8 mouse cellular contexts compared by ENCODE assay signal in genomic region chr10:120882347-120883068, GRCm38 (mm10). TPM values are rescaled to one million over a fixed set of nuclear protein-coding genes. Genes with fewer than 3 reads are reported as not detected.
DNase-seq lines count a peak whose midpoint lies in the region; ATAC-seq lines count a peak whose summit lies in the region.

No protein-coding gene starts in this region.

- peak overlapping the region; percentile 46 for H3K4me2 ChIP-seq in limb, embryonic 11.5 days (ENCODE audit: low read depth, severe bottlenecking)
- peak overlapping the region; percentile 48 for H3K4me2 ChIP-seq in stomach, embryonic 16.5 days (ENCODE audit: low read depth, low read length)

- no peak overlapping the region for H3K27ac ChIP-seq in limb, embryonic 11.5 days (replicated peaks; ENCODE audit: low read depth, low read length)
- H3K27ac ChIP-seq in midbrain, embryonic 10.5 days (replicated peaks), result peak overlapping the region; percentile 85
- H3K27ac ChIP-seq in stomach, embryonic 16.5 days (ENCODE audit: low read length), result peak overlapping the region; percentile 69

- no peaks in the 10 kb centered on the region for H3K36me3 ChIP-seq in limb, embryonic 11.5 days (ENCODE audit: control insufficient read depth, insufficient read depth, low read length)
- H3K36me3 ChIP-seq in midbrain, embryonic 10.5 days, result peaks cover 7% of the 10 kb centered on the region; the same call in 1 of the 2 replicates
- no peaks in the 10 kb centered on the region for H3K36me3 ChIP-seq in stomach, embryonic 16.5 days (ENCODE audit: control insufficient read depth, insufficient read depth, low read length)

- no peak overlapping the region; the same call in 1 of the 2 replicates for H3K9ac ChIP-seq in limb, embryonic 11.5 days (ENCODE audit: low read length)
- peak overlapping the region; percentile 55 for H3K9ac ChIP-seq in stomach, embryonic 16.5 days (ENCODE audit: low read length)

- H3K4me1 ChIP-seq in limb, embryonic 11.5 days (ENCODE audit: control insufficient read depth, insufficient read depth, low read length), result 0 out of 2 replicates have a peak, but pooled peaks cover 3% of the 10 kb centered on the region
- H3K4me1 ChIP-seq in midbrain, embryonic 10.5 days, result peaks cover 32% of the 10 kb centered on the region
- peaks cover 5% of the 10 kb centered on the region; the same call in 1 of the 2 replicates for H3K4me1 ChIP-seq in stomach, embryonic 16.5 days (ENCODE audit: control insufficient read depth, insufficient read depth, low read length)

- no peaks in the 10 kb centered on the region for H3K9me3 ChIP-seq in limb, embryonic 11.5 days (ENCODE audit: control insufficient read depth, low read length)
- no peaks in the 10 kb centered on the region; the same call in 1 of the 2 replicates for H3K9me3 ChIP-seq in midbrain, embryonic 10.5 days (replicated peaks)
- no peaks in the 10 kb centered on the region for H3K9me3 ChIP-seq in stomach, embryonic 16.5 days (replicated peaks; ENCODE audit: control insufficient read depth, low read length)

- peak; percentile 54 for DNase-seq in right cerebral cortex, adult 18-20 months
- no peak for DNase-seq in right cerebral cortex, postnatal 14 days
- peak; percentile 84 for DNase-seq in embryo, embryonic 11 days
- DNase-seq in heart, postnatal 4 days, result peak; percentile 36
- peak; percentile 70 for DNase-seq in limb, embryonic 11.5 days (ENCODE audit: low spot score)
- peak; percentile 79 for DNase-seq in midbrain, embryonic 10.5 days (ENCODE audit: low spot score)
- no peak for DNase-seq in urinary bladder, postnatal 36 days (ENCODE audit: low spot score in 2 of 2)

- no peaks in the 10 kb centered on the region for H3K27me3 ChIP-seq in limb, embryonic 11.5 days (ENCODE audit: control insufficient read depth, insufficient read depth, low read length)
- H3K27me3 ChIP-seq in midbrain, embryonic 10.5 days (ENCODE audit: low read depth, poor library complexity, severe bottlenecking), result 0 out of 2 replicates have a peak, but pooled peaks cover 4% of the 10 kb centered on the region
- H3K27me3 ChIP-seq in stomach, embryonic 16.5 days (ENCODE audit: control insufficient read depth, insufficient read depth, low read length), result no peaks in the 10 kb centered on the region

- H3K4me3 ChIP-seq in limb, embryonic 11.5 days (ENCODE audit: low read depth, low read length), result no peak overlapping the region
- H3K4me3 ChIP-seq in midbrain, embryonic 10.5 days, result peak overlapping the region; percentile 54
- peak overlapping the region; percentile 22 for H3K4me3 ChIP-seq in stomach, embryonic 16.5 days (replicated peaks; ENCODE audit: low read length)

- WGBS in limb, embryonic 11.5 days, result 20% methylated on average over 17 of the region's 17 CpGs
- WGBS in midbrain, embryonic 10.5 days, result 16% methylated on average over 17 of the region's 17 CpGs
- 25% methylated on average over 17 of the region's 17 CpGs for WGBS in stomach, embryonic 16.5 days

- ATAC-seq in limb, embryonic 11.5 days (ENCODE audit: insufficient number of reproducible peaks, low FRiP score, low TSS enrichment, low read depth), result no peak; the same call in 1 of the 2 replicates
- peak; percentile 37; the same call in 1 of the 2 replicates for ATAC-seq in stomach, embryonic 16.5 days (ENCODE audit: insufficient read depth, low FRiP score)

RNA-seq across cellular contexts. Expression of gene Msrb3, which starts 16.4 kb away (rescaled TPM):
- 100 to 1,000 TPM; 154 to 177 TPM for total RNA-seq in heart, postnatal 4 days (2021)
- polyA plus RNA-seq in limb, embryonic 11.5 days (2014; fragmentation: Nextera tagmentation; extraction: Ambion mirVana), result 7.5 and 7.8 TPM in 2 replicates
- 3.2 TPM in 2 replicates for polyA plus RNA-seq in midbrain, embryonic 10.5 days (2016; fragmentation: Nextera tagmentation; extraction: Ambion mirVana)
- 22.6 and 29.6 TPM in 2 replicates for polyA plus RNA-seq in stomach, embryonic 16.5 days (2015; fragmentation: Nextera tagmentation; extraction: Ambion mirVana)

Comparison
In these comparisons a context has a peak if more than half of its experiments do, and no peak if none do; other contexts are left out.
1. DNase-seq: peak in right cerebral cortex, adult 18-20 months (single experiment), embryo, embryonic 11 days (single experiment), heart, postnatal 4 days (single experiment), limb, embryonic 11.5 days (single experiment) and midbrain, embryonic 10.5 days (single experiment); none in right cerebral cortex, postnatal 14 days (single experiment) and urinary bladder, postnatal 36 days (0 of 2).